Mouse (Mus musculus): ENCODE measurements at regions not wholly inside any gene's neighbourhood (a gene's known extent, or its start where the extent isn't known, plus 50 kb on each side); places are given as distances from the start of the nearest gene placed in this dataset.

DNA sequence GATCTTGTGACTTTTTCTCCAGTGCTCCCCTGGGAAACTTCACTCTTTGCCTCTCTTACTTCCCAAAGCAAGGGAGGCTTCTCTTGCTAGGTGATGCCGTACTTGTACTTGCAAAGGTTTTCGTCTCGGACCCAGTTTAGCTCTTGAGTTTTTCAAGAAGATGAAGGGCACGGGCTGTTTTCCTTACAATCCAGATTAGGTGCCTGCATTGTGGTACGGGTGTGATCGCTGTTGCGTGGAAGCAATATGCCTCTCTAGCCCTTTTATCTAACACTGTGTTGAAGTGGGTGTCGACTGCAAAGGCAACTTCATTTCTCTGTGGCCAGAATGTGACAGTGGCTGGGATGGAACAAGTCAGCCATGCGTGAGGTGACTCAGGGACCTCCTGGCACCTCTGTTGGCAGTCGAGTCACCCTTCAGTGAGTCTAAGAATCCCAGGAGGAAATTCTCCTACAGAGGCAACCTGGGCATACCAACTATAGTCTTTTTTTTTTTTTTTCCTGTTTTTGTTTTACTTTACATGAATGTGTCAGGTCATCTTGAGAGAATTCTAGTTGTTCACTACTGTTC lies 138.7 kb upstream of the Dnajc19 start:
- peak; percentile 85 for DNase-seq

DNA sequence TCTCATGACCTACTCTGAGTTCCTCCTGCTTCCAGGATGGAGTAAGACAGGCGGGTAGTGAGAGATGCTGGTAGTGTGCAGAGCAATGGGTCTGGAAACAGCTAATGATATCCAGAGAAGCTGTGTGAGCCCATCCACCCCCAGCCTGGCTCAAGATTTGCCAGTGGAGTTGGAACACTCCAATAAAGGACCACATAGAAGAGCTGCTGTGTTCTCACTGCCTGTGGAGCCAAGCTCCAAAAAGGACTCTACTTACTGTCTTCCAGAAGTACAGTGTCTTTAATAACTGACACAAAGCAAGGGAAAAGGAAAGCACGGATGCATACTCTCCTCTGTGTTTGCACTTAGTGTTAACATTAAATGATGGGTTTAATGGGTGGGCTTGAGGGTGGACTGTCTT lies 138.0 kb upstream of the Dnajc19 start:
- DNase-seq: peak; percentile 61

DNA sequence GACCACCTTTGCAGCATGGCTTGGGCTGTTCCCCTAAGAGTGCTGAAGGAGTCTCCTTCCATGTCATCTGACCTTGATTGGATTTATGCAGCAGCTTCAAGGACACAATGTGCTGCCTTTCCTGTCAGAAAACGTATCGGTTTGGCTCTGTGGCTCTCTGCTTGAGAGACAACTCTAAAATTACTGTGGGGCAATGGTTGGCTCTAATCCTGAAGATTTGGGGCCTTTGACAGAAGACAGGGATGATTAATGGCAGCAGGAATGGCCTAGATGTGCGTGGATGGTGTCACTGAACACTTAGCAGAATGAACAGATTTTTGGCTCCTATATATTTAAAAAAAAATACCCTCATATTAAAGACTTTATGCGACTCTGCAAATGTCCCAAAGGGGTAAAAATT lies 136.8 kb upstream of the Dnajc19 start:
- DNase-seq: peak; percentile 64

DNA sequence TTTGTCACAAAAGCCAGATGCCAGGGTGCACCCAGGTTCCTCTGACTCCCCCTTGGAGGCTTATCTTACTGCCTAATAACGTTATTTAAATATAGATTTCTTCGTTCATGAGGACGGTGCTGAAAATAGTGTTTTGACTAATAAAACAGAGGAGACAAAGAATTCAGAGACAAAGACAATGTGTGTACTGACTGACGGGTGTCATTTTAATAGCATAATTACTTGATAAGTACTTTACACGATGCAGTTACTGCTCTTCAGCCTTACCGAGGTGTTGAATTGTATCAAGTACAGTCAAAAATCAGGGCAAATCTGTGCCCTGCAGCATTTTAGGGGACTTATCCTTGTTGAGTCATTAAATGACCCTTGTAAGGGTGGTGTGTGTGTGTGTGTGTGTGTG lies 133.1 kb upstream of the Dnajc19 start:
- DNase-seq: peak; percentile 61

DNA sequence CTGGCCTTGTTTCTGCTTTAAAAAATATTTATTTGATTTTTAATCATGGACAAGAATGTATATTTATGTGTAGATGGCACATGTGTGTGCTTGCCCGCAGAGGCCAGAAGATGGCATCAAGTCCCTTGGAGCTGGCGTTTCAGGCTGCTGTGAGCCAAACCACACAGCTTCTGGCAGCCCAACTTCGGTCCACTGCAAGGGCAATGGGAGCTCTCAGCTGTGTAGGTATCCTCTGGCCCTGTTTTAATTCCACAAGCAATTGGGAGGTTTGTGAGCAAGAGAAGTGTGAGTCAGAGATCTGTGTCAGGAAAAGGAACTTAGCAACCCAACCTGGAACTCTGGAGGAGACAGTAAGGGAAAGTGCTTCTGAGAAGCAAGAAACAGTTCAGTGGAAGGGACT lies 125.3 kb upstream of the Dnajc19 start:
- peak; percentile 39 for DNase-seq

DNA sequence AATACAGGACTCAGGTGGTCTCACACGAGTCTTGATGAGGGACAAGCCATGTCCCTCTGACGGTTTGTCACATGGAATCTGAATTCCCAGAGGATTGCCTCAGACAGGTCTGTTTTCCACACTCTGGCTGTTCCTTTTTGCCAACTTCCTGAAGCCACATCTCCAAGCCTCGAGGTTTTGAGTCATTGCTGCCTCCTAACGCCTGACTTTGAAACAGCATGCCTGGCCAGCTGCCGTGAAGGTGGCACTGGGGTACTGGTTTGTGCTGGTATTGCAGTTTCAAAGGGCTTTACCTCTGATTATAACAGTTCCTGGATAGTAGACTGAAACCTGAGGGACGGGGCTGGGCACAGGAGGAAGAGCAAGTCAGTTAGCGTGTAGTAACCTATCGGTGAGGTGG lies 117.1 kb upstream of the Dnajc19 start:
- DNase-seq: peak; percentile 86

DNA sequence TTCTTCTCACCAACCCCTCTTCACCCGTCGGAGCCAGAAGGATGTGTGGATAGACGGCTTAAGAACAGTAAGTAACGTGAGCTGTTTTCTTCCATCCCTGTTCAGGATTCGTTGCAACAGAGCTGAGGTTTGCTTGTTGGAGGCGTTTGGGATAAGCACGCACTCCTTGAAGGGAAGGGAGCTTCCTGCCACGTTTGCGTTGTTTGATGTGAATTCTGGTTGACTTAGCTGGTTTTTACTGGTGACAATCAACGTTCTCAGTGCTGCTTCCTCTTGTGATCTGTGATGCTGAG lies 116.0 kb upstream of the Dnajc19 start:
- DNase-seq: peak; percentile 50

DNA sequence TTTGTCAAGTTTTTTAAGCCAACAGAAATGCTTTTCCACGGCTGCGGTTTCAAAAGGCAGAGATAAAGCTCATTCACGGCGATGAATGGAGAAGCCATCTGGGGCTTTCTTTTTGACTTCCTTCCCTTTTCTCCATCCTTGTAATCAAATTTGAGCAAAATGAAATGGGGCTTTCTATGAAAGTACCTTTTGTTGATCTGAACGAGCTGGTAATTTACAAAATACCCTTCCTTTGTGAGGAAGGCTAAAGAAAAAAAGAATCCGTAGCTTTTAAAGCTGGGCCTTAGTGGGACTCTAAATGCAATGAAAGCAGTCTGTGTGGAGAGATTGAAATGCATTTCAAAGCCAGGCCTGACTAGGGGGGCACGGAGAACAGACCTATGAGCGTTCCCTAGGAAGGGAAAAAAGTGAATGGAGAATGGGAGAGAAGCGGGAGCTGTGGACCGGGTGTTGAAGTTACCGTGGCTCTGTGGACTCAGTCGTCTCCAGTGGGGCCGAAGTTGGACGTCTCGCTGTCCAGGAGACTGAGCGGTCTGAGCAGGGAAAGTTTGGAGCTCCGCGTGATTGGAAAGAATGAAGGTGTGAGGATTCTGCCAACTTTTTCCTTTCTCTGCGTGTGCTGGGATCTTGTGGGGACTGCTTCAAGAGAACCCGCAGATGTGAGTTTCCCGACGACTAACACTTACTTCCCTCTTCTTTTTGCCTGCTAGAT lies 115.5 kb upstream of the Dnajc19 start:
- DNase-seq: peak; percentile 51

DNA sequence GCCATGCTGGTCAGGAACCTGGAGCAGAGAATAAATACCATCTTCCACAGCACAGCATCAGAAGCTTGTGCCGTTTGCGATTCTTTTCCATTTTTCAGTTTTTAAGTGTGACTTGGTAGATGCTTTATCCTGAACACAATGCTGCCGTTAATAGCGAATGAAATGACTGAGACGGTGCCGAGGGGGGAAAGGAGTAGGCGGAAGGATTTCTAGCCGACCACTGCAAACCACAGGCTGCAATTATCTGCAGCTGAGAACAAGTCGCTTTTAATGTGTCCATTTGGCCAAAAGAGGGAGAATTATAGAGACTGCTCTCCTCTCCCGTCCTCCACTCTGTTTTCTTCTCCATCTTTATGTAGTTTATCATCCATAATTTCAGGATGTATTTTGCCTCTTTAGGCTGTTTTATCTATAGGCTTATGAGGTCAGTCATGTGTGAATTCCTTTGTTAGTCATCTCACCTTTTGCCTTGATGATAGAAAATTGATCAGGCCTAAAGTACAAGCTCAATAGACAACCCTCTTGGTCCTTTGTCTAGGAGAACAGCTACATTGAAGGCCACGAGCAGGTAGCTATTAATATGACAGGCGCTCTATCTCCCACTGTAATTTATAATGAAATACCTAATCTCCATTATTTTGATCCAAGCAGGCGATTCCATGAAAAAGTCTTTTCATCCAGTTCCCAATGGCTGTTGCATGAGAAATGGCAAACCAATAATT lies 114.8 kb upstream of the Dnajc19 start:
- peak; percentile 34 for DNase-seq

DNA sequence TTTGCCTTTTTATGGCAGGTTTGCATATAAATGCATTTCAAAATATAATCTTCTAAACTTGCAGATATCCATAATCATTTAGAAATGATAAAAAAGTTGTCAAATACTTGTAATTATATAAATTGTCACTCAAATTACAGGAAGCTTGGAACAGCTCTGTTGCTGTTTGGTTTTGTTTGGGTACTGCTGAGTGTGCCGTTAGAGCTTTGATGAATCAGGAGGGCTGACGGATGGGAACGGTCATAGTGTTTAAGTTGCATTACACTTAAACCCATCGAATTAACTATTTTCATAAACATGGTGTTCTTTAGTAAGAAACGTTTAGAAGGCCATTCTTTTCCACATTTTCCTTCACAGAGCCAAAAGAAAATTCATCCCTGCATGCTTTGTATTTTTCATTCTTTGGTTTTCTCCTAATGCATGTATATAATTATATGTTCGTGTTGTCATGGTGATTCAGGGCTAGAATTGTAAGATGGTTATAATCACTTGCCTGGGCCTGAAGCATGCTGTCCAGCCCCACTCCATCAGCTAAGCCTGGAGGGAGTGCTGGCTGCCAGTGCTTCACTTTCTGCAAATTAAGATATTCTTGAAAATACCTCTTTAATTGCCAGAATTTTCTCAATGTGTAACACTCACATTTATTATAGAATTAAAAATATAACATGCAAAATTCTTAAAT lies 92.4 kb upstream of the Dnajc19 start:
- DNase-seq: no peak

DNA sequence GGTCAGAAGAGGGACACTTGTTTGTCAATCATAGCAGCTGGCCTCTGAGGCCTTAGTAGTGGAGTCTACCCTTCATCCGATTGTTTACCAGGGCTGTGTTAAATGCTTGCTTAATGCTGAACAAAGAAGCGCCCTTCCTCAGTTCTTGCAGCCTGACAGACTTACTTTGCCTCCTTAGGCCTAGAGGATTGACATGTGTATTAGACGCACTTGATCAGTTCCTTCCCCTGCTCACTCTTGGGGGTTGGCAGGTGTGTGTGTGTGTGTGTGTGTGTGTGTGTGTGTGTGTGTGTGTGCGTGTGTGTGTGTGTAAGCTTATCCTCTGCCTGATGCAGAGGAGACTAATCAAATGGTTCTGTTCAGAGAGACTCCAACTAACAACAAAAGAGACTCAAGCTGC lies 91.8 kb upstream of the Dnajc19 start:
- no peak for DNase-seq

DNA sequence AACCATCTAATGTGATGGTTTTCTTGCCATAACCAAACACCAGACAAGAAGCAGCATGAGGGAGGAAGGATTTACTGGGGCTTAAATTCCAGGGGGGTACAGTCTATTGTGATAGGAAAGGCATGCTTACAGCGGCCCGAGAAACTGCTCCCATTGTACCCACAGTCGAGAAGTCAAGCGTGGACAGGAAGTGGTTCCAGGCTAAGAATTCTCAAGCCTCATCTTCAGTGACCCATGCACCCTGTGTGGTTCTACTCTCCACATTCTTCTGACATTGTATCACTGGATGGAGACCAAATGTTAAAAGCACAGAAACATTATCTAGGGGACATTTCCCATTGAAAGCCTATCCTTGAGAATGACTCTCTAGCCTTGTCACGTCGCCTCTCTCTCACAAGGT lies 90.8 kb upstream of the Dnajc19 start:
- DNase-seq: no peak

DNA sequence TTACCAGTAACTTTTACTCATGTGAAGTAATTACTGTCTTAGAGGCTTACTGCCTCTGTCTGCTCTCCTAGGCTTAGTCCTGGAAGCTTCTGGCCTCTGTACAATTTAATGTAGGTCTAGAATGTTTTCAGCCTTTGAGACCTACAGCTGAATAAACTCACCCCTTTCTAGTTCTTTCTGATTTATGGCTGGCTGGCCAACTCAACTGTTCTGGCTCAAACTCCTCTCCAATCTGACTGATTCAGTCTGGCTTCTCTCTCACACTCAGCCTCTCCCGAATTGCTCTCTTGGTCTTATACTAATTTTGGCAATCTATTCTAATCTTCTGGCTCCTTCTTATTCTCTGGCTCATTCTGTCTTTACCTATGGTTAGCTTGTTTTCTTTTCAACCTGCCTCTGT lies 87.0 kb upstream of the Dnajc19 start:
- no peak for DNase-seq

DNA sequence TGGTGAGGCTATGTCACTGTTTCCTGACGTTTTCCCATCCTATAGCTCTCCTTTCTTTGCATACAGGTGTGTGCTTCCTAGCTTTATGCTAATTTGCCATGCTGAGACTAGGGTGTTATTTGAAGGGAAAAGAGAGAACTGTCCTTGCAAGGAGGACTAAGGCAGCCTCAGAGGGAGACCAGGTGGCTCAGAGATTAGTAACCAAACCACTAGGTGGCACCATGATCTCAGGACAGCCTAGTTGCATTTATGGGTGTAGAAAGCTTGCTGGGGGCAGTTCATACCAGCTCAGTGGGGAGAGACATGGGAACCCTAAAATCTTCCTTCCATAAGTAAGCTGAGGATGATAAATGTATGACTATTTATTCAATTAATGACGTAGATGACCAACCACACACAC lies 68.9 kb upstream of the Dnajc19 start:
- no peak for DNase-seq

DNA sequence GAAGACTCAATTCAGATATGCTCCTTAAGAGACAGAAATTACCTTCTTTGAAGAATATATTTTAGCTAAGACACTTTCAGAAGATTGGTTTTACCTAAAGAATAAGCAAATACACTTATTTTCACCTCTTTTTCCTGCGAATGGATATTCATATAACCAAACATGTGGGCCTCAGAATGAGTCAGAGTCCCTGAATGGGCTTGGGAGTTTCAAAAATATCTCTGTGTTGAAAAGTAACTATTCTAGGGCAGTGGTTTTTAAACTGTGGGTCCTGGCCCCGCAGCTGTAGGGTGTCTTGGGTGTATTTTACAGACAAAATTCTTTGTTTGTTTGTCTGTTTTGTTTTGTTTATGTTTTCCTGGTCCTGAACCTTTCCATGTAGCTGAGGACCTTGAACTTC lies 62.5 kb upstream of the Dnajc19 start:
- no peak for DNase-seq

DNA sequence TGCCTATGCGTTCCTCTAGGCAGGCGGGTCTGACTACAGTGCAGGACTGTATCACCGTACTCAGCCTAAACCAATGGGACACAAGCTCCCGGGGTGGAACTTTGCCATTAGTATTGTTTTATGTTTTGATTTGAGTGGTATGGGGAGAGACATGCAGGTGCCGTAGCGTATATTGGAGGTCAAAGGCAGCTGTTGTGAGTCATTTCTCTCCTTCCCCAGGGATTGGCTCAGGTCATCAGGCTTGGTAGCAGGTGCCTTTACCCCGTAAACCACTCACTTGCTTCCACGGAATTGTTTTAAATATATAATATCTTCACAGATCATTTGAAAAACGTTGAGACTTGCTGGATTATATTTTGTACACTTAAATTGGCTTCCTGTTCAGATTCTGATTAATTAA lies 58.1 kb upstream of the Dnajc19 start:
- DNase-seq: peak; percentile 22

DNA sequence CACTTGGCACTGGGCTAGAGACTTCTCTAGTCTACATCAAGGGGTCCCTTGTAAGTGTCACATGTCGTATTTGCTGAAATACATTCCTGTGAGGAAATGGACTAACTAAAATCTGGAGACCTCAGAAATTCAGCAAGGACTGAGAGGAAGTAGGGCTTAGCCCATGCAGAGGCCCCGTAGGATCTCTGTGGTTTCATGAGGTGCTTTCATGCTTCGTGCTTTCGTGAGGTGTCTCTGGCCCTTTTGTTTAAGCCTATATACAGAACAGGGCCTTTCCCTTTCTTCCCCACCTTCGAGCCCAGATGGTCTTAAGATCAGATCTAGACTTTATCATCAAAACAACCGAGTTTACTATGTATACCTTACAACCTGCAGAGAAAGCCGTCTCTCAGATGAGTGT lies 56.9 kb upstream of the Dnajc19 start:
- DNase-seq: peak; percentile 44

DNA sequence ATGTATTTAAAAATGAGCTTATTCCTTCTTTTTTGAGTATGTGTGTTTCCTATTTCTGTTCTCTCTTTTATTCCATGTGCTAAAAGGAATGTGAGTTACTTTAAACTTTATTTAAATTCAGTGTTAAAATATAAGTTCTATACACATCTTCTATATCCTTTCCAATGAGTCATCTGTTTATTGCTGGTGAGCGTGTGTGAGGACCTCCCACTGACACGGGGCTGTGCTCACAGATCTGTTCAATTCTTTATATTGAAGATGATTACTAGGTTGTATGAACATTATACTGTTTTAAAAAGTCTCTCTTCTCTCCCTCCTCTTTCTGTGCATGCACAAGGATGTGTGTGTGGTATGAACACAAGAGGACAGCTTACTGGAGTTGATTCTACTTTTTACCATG lies 55.3 kb upstream of the Dnajc19 start:
- no peak for DNase-seq
